Mouse (Mus musculus): ENCODE measurements at regions not wholly inside any gene's neighbourhood (a gene's known extent, or its start where the extent isn't known, plus 50 kb on each side); places are given as distances from the start of the nearest gene placed in this dataset.

GRCm38 (mm10) chr2:8628007-8628406 lies 1118.6 kb upstream of the Celf2 start:
- no peaks in the 10 kb centered on the region for H3K27me3 ChIP-seq (ENCODE audit: insufficient read depth, low read length)
- H3K4me3 ChIP-seq (ENCODE audit: low read length) = no peak overlapping the region
- no peaks in the 10 kb centered on the region for H3K4me1 ChIP-seq (ENCODE audit: insufficient read depth, low read length)
- no peaks in the 10 kb centered on the region for H3K36me3 ChIP-seq (ENCODE audit: insufficient read depth, low read length)
- H3K9ac ChIP-seq (replicated peaks; ENCODE audit: low read length) = no peak overlapping the region
- no peak for TF ChIP-seq CTCF (IDR thresholded peaks at IDR 0.05; ENCODE audit: low read depth)
- no peak for DNase-seq (ENCODE audit: low spot score)
- H3K27ac ChIP-seq = no peak overlapping the region
- no peak for ATAC-seq
- H3K4me2 ChIP-seq (ENCODE audit: low read depth, low read length) = no peak overlapping the region
- H3K9me3 ChIP-seq (ENCODE audit: low read length) = no peaks in the 10 kb centered on the region
- 67% methylated on average over 1 of the region's 1 CpGs for WGBS

- DNase-seq (ENCODE audit: low spot score) (no peak), ATAC-seq (no peak)
- Histone ChIP-seq H3K27ac (no peak overlapping the region), H3K27me3 (ENCODE audit: insufficient read depth, low read length) (no peaks in the 10 kb centered on the region), H3K9me3 (ENCODE audit: low read length) (no peaks in the 10 kb centered on the region), H3K9ac (replicated peaks; ENCODE audit: low read length) (no peak overlapping the region), H3K36me3 (ENCODE audit: insufficient read depth, low read length) (no peaks in the 10 kb centered on the region), H3K4me1 (ENCODE audit: insufficient read depth, low read length) (no peaks in the 10 kb centered on the region), H3K4me3 (ENCODE audit: low read length) (no peak overlapping the region), H3K4me2 (ENCODE audit: low read depth, low read length) (no peak overlapping the region)
- 96% methylated on average over 2 of the region's 2 CpGs for WGBS
- no peak for TF ChIP-seq CTCF (IDR thresholded peaks at IDR 0.05; ENCODE audit: low read depth)
Measured at GRCm38 (mm10) chr2:8628485-8629208, 1119.3 kb upstream of the Celf2 start.

DNA sequence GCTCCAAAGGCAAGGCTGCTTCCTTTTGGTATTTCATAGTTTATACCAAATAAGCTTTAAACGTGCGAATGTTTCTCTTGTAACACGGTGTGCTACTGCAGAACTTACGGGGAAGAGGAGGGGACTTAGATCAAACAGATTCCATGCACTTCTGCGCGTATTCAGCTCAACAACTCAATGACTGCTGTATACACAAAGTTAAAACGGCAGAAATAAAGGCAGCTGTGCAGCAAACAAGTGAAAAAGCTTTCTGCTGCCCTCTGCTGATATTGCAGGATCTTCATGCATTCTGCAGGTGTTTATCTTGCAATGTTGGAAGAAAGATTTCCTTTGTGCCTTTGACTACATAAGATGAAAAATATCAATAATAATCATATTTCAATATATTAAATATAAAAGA lies 1128.7 kb upstream of the Celf2 start:
- 49% methylated on average over 7 of the region's 7 CpGs for WGBS
- H3K4me1 ChIP-seq (ENCODE audit: insufficient read depth, low read length) = no peaks in the 10 kb centered on the region
- no peak overlapping the region for H3K27ac ChIP-seq
- no peak overlapping the region for H3K4me2 ChIP-seq (ENCODE audit: low read depth, low read length)
- H3K9me3 ChIP-seq (ENCODE audit: low read length) = no peaks in the 10 kb centered on the region
- peak; percentile 73 for TF ChIP-seq CTCF (IDR thresholded peaks at IDR 0.05; ENCODE audit: low read depth)
- no peak overlapping the region for H3K4me3 ChIP-seq (ENCODE audit: low read length)
- no peaks in the 10 kb centered on the region for H3K36me3 ChIP-seq (ENCODE audit: insufficient read depth, low read length)
- peak; percentile 78 for DNase-seq (ENCODE audit: low spot score)
- ATAC-seq = no peak
- no peak overlapping the region for H3K9ac ChIP-seq (replicated peaks; ENCODE audit: low read length)
- H3K27me3 ChIP-seq (ENCODE audit: insufficient read depth, low read length) = no peaks in the 10 kb centered on the region

- WGBS = 49% methylated on average over 3 of the region's 3 CpGs
- DNase-seq (ENCODE audit: low spot score) (peak; percentile 61), ATAC-seq (no peak)
Measured at GRCm38 (mm10) chr2:8639282-8639681, 1129.9 kb upstream of the Celf2 start.

GRCm38 (mm10) chr2:8645463-8645862 lies 1136.1 kb upstream of the Celf2 start:
- H3K36me3 ChIP-seq (ENCODE audit: insufficient read depth, low read length) = no peaks in the 10 kb centered on the region
- H3K9ac ChIP-seq (replicated peaks; ENCODE audit: low read length) = no peak overlapping the region
- H3K27me3 ChIP-seq (ENCODE audit: insufficient read depth, low read length) = no peaks in the 10 kb centered on the region
- ATAC-seq (no peak), DNase-seq (ENCODE audit: low spot score) (peak; percentile 80)
- TF ChIP-seq CTCF (IDR thresholded peaks at IDR 0.05; ENCODE audit: low read depth) = peak; percentile 83
- H3K4me1 ChIP-seq (ENCODE audit: insufficient read depth, low read length) = no peaks in the 10 kb centered on the region
- H3K27ac ChIP-seq = no peak overlapping the region
- no peak overlapping the region for H3K4me3 ChIP-seq (ENCODE audit: low read length)
- 22% methylated on average over 1 of the region's 1 CpGs for WGBS
- no peaks in the 10 kb centered on the region for H3K9me3 ChIP-seq (ENCODE audit: low read length)
- no peak overlapping the region for H3K4me2 ChIP-seq (ENCODE audit: low read depth, low read length)

More at GRCm38 (mm10) chr2:8639282-8639681, 1129.9 kb upstream of the Celf2 start:
- H3K4me3 ChIP-seq (ENCODE audit: low read length) = no peak overlapping the region
- peak; percentile 75 for TF ChIP-seq CTCF (IDR thresholded peaks at IDR 0.05; ENCODE audit: low read depth)
- H3K27me3 ChIP-seq (ENCODE audit: insufficient read depth, low read length) = no peaks in the 10 kb centered on the region
- H3K4me2 ChIP-seq (ENCODE audit: low read depth, low read length) = no peak overlapping the region
- no peak overlapping the region for H3K27ac ChIP-seq
- H3K9ac ChIP-seq (replicated peaks; ENCODE audit: low read length) = no peak overlapping the region
- no peaks in the 10 kb centered on the region for H3K4me1 ChIP-seq (ENCODE audit: insufficient read depth, low read length)
- H3K9me3 ChIP-seq (ENCODE audit: low read length) = no peaks in the 10 kb centered on the region
- H3K36me3 ChIP-seq (ENCODE audit: insufficient read depth, low read length) = no peaks in the 10 kb centered on the region

DNA sequence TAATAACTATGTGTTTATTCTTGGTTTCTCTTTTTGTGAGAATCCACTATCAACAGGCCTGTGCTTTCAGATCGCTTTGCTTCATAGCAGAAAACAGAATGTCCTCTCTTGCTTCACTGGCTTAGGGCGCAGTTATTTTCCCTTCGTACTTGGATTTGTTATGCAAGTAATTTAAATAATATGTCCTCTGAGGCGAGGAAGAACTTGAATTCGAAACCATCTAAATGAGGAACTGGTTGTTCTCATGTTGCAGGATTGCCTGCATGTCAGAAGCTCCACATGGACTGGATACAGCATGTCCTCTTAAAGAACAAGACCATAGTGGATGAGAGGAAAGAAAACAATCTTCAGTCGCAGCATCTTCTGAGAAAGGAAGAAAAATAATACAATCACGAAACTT lies 1151.2 kb upstream of the Celf2 start:
- 86% methylated on average over 7 of the region's 7 CpGs for WGBS
- no peak for DNase-seq (ENCODE audit: low spot score)
- Histone ChIP-seq H3K27ac (no peak overlapping the region), H3K27me3 (ENCODE audit: insufficient read depth, low read length) (no peaks in the 10 kb centered on the region), H3K4me2 (ENCODE audit: low read depth, low read length) (no peak overlapping the region), H3K4me1 (ENCODE audit: insufficient read depth, low read length) (no peaks in the 10 kb centered on the region), H3K9ac (replicated peaks; ENCODE audit: low read length) (no peak overlapping the region), H3K9me3 (ENCODE audit: low read length) (no peaks in the 10 kb centered on the region), H3K36me3 (ENCODE audit: insufficient read depth, low read length) (no peaks in the 10 kb centered on the region), H3K4me3 (ENCODE audit: low read length) (no peak overlapping the region)
- no peak for ATAC-seq
- TF ChIP-seq CTCF (IDR thresholded peaks at IDR 0.05; ENCODE audit: low read depth) = no peak

- Histone ChIP-seq H3K27ac (no peak overlapping the region), H3K27me3 (ENCODE audit: insufficient read depth, low read length) (no peaks in the 10 kb centered on the region), H3K9me3 (ENCODE audit: low read length) (no peaks in the 10 kb centered on the region), H3K36me3 (ENCODE audit: insufficient read depth, low read length) (no peaks in the 10 kb centered on the region), H3K4me3 (ENCODE audit: low read length) (no peak overlapping the region), H3K4me1 (ENCODE audit: insufficient read depth, low read length) (no peaks in the 10 kb centered on the region), H3K4me2 (ENCODE audit: low read depth, low read length) (peak overlapping the region; percentile 17; the same call in 1 of the 2 replicates), H3K9ac (replicated peaks; ENCODE audit: low read length) (no peak overlapping the region)
- WGBS = 16% methylated on average over 10 of the region's 10 CpGs
- ATAC-seq (peak; percentile 80), DNase-seq (ENCODE audit: low spot score) (peak; percentile 93)
- TF ChIP-seq CTCF (IDR thresholded peaks at IDR 0.05; ENCODE audit: low read depth) = peak; percentile 81
Measured at GRCm38 (mm10) chr2:8673751-8674378, 1164.5 kb upstream of the Celf2 start.
